Mouse (Mus musculus) testis, postnatal 10 days (tissue): Measurements from ENCODE around the gene 5730522E02Rik.

Experiments used
- DNase-seq: peaks from one replicate; pipeline ENCODE4 v3.0.0; 2021; ENCODE audit warnings: low spot score

5730522E02Rik gene

DNA sequence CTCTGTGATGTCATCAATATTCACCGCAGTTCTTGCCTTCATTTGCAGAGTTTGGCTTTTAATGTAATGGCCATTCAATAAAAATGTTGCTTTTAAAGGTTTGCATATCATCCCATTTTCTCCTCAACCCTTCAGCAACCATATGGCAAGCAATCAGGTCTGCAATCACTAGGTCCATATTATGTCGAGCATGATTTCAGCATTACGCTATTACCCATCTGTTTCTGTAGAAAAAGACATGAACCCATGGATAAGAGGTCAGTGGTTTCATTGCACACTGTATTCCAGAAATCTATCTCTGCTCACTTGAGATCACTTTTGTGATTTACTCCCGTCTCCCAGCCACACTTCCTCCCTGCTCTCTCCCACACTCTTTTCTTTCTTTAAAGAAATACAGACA lies 213.1 kb downstream of the 5730522E02Rik start:
- no peak for DNase-seq

GRCm38 (mm10) chr11:25994128-25994527 lies 216.4 kb downstream of the 5730522E02Rik start:
- DNase-seq = no peak

DNA sequence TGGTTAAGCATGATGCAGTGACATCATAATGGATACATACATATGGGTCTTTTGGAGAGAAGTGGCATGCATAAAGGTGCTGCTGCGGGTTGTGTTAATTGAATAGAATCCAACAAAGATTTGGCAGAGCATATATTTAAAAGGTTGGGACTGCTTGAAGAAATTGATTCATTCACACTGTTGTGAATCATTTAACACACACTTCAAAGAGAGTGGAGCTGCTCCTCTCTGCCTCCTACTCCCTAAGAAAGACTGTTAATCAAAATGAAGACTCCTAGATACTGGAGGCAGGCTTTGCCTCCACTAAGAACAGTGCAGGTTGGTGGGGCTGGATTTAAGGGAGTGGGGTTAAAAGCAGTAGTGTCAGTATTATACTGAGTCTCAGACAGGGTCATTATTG lies 218.3 kb downstream of the 5730522E02Rik start:
- no peak for DNase-seq

GRCm38 (mm10) chr11:25978736-25979276 lies 231.8 kb downstream of the 5730522E02Rik start:
- DNase-seq = no peak

GRCm38 (mm10) chr11:25941504-25941903 lies 269.1 kb downstream of the 5730522E02Rik start:
- DNase-seq = no peak

DNA sequence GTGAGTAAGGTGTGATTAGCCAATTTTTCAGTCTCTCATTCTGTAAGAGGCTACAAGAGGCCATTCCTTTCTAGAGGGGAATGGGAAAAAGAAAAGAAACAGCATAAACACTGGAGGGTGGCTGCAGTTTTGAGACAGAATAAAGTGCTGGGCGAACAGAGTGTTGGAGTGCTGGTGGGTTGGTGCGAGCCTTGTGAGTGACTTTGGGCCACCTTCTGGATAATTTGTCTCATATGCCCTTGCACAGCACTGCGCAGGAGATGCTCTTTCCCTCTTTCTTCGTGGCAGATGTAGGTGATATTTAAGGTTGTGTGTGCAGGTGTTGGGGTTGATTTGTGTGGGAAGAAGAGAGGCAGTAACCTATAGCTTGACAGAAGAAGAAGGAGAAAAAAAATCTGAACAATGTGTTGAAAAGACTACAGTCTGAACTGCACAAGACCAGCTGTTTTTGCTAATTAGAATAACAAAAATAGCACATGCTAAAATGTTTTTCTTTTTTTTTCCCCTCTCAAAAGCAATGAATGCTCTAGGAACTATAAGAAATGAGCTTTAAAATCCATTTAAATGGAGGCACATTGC lies 269.8 kb downstream of the 5730522E02Rik start:
- DNase-seq = no peak

- no peak for DNase-seq
Measured at GRCm38 (mm10) chr11:25926267-25926666, 284.3 kb downstream of the 5730522E02Rik start.

DNA sequence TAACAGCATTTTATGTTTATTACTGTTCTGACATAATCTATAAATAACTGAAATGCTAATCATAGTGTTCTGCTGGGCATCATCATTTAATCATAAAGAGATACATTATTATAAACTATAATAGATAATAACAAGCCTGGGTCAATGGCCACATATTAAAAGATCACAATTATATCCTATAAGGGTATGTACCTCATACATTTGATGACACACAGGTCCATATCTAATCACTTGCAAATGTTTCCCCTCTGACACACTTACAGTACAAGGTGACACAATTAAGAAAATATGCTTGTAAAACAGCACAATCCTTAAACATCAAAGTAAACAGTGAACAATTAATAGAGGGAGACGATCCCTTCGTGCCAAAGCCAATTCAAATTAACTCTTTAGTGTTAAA lies 308.2 kb downstream of the 5730522E02Rik start:
- DNase-seq = no peak

DNA sequence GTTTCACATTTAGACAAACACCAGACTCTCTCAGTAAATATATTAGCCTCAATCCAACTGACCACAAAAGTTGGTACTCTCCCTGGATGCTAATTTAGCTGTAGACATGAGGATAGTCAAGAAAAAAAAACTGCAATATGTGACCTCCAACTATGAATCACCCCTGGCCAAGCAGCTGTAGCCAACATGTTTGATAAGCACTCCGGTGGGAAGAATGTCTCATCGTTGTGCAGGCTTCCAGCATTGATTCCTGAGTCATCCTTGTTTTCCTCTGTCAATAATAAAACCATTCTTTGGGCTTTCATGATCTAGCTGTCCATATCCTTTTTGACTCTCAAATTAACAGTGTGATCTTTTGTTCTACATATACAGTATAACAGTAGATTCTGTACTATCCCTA lies 308.9 kb downstream of the 5730522E02Rik start:
- DNase-seq = no peak

DNA sequence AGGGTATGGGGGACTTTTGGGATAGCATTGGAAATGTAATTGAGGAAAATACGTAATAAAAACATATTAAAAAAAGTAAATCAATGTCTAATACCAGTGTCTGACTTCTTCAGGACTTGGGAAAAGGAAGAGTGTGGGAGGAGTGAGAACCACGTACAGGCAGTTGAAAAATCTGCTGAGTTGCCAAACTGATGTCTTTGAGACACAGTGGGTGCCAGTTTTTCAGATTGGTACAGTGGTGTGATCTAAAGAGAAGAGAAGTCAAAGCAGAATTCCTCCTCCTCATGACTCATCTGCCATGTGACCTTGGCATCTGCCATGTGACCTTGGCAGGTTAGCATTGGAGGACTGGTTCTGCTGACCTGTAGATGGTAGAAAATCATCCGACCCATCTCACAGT lies 316.7 kb downstream of the 5730522E02Rik start:
- no peak for DNase-seq

DNA sequence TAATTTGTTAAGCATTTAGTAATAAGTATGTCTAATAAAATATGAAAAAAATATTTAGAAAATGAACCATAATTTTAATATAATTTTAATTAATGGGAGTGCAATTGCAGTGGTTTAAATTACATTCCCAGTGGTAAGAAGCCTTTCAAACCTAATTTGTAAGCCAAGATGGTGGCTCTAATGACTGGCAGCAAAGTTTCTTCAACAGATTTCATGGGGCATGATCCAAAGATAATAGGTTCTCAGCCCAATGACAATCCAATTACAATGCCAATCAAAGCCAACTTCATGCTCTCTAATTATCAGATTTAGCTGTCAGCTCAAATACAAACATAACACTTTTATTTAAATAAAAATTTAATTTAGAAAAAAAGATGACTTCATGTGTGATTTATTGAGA lies 337.6 kb downstream of the 5730522E02Rik start:
- DNase-seq = no peak

DNA sequence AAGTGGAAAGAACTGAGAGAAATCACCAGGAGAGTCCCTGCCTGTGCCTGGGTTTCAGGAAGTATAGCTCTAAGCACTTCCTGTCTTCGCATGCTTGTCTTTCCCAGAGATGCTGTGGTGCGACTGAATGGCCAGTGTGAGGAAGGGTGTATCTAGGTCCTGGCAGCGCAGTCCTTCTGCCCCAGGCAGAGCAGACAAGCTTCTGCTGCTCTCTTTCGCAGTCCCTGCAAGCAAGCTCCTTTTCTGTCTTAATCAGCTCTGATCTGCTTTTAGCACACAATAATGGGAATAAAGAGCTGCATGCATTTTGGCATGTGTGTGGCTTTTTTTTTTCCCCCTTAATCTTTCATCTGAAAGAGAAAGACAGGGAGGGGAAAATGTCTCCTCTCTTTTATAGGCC lies 338.2 kb downstream of the 5730522E02Rik start:
- DNase-seq = no peak

- DNase-seq = no peak
Measured at GRCm38 (mm10) chr11:25866292-25866691, 344.3 kb downstream of the 5730522E02Rik start.

- peak; percentile 83 for DNase-seq
Measured at GRCm38 (mm10) chr11:25862686-25863085, 347.9 kb downstream of the 5730522E02Rik start.

GRCm38 (mm10) chr11:25856629-25857568 lies 353.7 kb downstream of the 5730522E02Rik start:
- no peak for DNase-seq

DNA sequence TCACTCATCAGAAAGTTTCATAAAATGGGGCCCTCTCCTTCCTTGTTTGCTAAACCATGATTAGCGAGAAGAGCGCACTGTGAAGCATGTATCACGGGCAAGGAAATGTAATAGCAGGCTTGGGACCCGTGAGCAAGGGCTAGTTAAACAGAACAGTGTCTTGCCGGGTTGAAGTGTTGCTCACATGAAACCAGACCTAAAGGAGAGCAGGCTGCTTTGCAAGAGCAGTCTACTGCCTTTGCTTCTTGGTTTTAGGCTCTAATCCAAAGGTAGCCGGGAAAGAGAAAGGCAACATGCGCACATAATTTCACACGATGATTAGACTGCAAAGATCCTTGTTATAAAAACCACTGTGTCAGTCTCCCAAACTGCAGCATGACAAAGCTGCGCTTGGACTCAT lies 354.8 kb downstream of the 5730522E02Rik start:
- DNase-seq = no peak

GRCm38 (mm10) chr11:25854216-25854615 lies 356.3 kb downstream of the 5730522E02Rik start:
- DNase-seq = no peak

- no peak for DNase-seq
Measured at GRCm38 (mm10) chr11:25853032-25853431, 357.5 kb downstream of the 5730522E02Rik start.

GRCm38 (mm10) chr11:25848824-25849644 lies 361.5 kb downstream of the 5730522E02Rik start:
- DNase-seq = no peak

DNA sequence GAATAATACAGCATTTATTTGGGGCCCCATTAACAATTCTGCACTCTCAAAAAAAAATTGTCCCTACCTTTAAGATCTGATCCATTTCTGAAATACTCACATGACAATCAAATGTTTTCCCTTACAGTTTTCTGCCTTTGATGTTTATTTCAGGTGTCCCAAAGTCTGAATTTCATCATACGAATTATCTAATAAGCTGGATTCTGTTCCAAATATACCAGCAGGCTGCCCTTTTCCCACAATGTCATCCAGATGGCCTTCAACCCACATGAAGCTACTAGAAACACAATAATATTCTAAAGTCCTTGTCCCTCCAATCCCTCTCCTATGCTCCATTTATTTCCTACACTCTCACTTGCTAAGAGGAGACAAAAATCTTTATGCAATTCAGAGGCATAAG lies 372.1 kb downstream of the 5730522E02Rik start:
- DNase-seq = no peak

DNA sequence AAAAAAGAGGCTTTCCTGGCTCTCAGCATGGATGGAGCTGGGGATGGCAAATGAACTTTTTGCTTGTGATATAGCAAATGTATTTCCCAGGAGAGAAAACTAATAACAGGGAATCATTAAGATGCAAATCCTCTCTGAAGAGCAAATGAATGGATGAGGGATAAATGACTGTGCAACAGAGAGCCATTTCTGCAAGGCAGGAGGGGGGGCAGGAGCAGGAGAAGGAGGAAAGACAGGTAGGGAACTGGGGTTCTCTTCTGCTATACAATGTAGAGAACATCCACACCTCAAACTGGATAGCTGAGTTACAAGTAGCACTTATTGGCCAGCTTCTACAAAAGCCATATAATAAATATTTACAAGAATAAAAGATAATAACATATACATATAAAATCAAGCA lies 390.8 kb downstream of the 5730522E02Rik start:
- no peak for DNase-seq

- DNase-seq = no peak
Measured at GRCm38 (mm10) chr11:25813446-25813845, 397.1 kb downstream of the 5730522E02Rik start.
